Mouse (Mus musculus): ENCODE measurements around the gene Nadsyn1. TPM values are rescaled to one million over a fixed set of nuclear protein-coding genes. Genes with fewer than 3 reads are reported as not detected.

Nadsyn1 gene
- 0.77 TPM in 1 of 2 replicates, not detected in the other for total RNA-seq (2015; ENCODE audit: low replicate concordance)
- total RNA-seq (2017; ENCODE audit: low replicate concordance), result 0.98 and 1.3 TPM in 2 replicates

GRCm38 (mm10) chr7:143822375-143823265, at the start of gene Nadsyn1, which contains the start of gene Dhcr7:
TSS of gene Nadsyn1 (minus strand) at chr7:143822849.
TSS of gene Dhcr7 (plus strand) at chr7:143823145.
- ATAC-seq (replicated peaks; ENCODE audit: low FRiP score, poor library complexity, severe bottlenecking), result peak; percentile 96

GRCm38 (mm10) chr7:143868874-143869273, 46.2 kb upstream of the Nadsyn1 start:
- ATAC-seq (replicated peaks; ENCODE audit: low FRiP score, poor library complexity, severe bottlenecking), result no peak

DNA sequence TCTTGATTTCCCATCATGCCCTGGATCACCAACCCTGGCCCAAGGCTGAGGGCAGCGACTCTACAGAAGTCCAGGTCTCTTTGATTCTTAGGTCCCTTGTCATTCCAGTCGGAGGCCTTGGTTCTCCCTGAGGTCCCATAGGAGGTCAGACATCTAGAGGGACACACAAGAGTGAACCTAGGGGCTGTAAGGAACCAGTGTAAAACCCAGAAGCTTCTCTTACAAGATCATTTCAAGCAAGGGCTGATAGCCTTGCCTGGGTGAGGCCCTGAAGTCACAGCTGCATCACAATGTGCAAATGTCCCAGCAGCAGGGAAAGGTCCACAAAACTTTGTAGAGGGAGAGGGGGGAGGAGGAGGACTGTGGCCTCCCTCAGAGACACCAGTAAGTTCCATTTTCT, 43.9 kb upstream of the Nadsyn1 start, which contains the start of gene Gm498:
Gene Gm498 (plus strand): TSS at position 301 of the 400 bp plus-strand sequence.
- no peak for ATAC-seq (replicated peaks; ENCODE audit: low FRiP score, poor library complexity, severe bottlenecking)

DNA sequence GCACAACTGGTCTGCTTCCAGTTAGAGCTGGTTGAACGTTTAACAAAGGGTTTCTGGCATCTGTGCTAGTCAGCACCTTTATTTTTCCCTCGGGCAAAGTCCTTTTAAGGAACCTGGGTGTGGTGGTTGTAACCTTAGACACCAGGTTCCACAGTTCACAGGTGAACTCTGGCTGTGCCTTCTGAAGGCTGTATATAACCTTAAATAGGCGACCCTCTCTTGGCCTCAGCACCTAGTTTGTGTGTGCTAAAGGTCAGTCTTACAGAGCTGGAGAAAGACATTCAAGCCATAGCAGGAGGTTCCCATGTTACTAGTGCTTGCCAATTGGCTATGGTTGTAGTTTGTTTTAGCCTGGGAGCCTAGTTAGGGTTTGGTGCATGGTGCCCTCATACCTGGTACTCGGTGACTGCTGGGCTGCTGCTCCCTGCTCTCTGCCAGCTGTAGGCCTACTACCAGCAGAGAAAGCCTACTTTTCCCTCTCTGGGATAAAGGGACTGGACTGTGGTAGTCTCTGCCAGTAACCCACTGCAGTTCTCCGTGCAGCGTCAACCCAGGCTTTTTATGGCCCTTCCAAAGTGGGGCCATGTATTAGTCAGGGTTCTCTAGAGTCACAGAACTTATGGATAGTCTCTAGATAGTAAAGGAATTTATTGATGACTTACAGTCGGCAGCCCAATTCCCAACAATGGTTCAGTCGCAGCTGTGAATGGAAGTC, 26.3 kb upstream of the Nadsyn1 start:
- no peak for ATAC-seq (replicated peaks; ENCODE audit: low FRiP score, poor library complexity, severe bottlenecking)

DNA sequence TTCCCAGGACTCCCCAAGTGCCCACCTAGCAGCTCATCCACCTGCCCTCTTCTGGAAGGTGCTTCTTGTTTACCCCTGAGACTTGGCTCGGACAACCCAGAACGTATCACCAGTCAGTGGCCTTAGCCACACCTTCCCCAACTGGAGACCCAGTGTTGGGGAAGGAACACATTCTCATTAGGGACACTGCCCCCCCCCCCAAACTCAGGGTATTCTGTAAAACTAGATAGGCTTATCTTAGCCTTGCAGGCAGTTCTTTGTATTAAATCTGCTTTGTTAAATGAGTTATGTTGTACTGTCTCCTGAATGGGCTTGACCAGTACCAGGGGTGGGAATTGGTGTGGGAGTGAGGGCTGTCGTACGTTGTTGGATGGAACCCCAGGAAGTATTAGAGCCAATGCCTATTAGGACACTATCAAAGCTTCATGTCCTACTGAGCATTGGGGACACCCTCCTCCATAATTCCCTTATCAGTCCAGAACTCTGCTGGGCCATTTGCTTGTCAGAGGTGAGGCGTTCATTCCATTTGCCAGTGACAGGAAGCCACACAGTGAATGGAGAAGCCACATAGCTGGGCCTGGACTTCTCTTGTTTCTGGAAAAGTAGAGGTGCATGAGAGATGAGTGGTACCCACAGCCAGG, 25.6 kb upstream of the Nadsyn1 start:
- no peak for ATAC-seq (replicated peaks; ENCODE audit: low FRiP score, poor library complexity, severe bottlenecking)

DNA sequence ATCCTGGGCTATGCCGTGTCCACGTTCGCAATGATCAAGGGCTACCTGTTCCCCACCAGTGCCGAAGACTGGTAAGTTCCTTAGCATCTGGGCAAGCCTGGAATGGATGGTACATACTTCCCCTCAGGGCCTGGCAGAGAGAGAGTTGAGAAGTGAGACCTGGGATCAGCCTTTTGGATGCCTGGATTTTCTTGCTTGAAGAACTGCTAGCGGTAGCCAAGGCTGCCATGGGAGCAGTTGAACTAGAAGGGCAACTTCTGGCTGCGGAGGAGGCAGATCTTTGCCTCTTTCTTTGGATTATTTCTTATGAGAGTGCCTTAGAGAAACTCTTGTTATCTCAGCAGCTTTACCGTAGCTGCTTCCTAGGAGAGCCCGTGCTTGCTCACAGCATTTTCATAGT, 18.7 kb upstream of the Nadsyn1 start:
- no peak for ATAC-seq (replicated peaks; ENCODE audit: low FRiP score, poor library complexity, severe bottlenecking)

DNA sequence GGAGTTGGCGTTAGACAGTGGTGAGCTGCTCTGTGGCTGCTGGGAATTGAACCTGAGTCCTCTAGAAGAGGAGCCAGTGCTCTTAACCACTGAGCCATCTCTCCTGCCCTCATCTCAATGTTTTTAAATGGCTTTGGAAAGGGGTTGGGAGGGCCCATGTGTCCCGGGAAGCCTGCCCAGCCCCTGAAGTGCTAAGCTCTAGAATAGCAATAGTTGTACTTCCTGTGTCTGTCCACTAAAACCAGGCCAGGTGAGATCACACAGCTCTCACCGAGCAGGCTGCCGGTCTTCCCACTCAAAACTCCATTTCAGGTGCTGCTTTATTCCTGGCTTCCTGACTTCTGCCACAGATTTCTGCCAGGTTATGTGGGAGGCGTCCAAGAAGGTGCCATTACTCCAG, 17.5 kb upstream of the Nadsyn1 start:
- no peak for ATAC-seq (replicated peaks; ENCODE audit: low FRiP score, poor library complexity, severe bottlenecking)

DNA sequence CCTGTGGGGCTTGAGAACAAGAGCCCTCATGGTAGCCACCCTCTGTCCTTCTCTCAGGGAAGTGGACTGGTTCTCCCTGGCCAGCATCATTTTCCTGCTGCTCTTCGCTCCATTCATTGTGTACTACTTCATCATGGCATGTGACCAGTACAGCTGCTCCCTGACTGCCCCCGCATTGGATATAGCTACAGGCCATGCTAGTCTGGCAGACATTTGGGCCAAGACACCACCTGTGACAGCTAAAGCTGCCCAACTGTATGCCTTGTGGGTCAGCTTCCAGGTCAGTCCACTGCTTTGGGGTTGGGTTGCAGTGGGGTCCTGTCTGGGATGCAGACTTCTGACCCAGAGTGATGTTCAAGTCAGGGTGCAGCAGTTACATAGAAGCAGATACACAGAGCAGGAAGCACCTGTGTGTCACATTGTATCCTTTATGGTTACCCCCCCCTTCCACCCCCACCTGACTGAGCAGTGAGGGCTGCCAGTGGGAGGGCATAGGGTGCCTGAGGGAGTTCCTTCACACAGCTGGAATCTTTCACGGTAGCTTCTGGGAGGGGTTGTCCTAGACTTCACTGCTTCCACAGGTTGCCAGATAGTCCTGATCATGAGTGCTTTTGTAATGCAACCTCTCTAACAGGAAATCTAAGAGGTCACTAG, 15.2 kb upstream of the Nadsyn1 start:
- 0 out of 2 replicates have a peak, but pooled peaks have one; percentile 17 for ATAC-seq (replicated peaks; ENCODE audit: low FRiP score, poor library complexity, severe bottlenecking)

DNA sequence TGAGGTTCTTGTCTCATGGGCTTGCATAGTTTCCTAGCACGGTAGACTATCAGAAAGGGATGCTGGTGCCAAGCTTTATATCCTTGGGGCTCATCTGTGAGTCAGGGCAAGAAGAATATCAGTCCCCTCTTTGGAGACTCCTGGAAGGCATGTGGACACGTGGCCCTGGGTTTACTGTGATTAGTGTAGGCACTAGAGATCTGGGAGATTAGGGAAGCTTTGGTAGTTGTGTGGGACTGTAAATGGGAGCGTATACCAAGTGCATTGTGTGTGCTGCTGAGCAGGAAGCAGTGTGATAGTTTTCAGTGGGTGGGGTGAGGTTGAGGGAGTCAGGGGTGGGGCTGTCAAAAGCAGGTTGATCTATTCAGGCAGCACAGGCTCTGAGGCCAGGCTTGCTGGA, 12.3 kb upstream of the Nadsyn1 start:
- no peak for ATAC-seq (replicated peaks; ENCODE audit: low FRiP score, poor library complexity, severe bottlenecking)

DNA sequence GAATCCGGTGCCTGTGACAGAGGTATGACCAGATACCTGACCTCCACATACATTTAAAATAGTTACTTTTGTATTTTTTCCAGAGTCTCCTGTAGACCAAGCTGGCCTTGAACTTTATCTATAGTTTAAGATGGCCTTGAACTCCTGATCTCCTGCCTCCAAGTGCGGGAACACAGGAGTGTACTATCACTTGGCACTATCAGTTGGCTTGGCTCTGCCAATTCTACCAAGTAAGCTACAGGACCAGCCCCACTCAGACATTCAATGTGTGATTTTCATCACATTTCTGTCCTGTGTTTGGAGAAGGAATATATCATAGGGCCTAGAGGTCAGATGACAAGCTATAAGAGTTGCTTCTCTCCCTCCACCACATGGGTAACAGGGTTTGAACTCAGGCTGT, 11.7 kb upstream of the Nadsyn1 start:
- no peak for ATAC-seq (replicated peaks; ENCODE audit: low FRiP score, poor library complexity, severe bottlenecking)

- no peak for ATAC-seq (replicated peaks; ENCODE audit: low FRiP score, poor library complexity, severe bottlenecking)
These were observed 11.0 kb upstream of the Nadsyn1 start for GRCm38 (mm10) chr7:143833581-143834190.

DNA sequence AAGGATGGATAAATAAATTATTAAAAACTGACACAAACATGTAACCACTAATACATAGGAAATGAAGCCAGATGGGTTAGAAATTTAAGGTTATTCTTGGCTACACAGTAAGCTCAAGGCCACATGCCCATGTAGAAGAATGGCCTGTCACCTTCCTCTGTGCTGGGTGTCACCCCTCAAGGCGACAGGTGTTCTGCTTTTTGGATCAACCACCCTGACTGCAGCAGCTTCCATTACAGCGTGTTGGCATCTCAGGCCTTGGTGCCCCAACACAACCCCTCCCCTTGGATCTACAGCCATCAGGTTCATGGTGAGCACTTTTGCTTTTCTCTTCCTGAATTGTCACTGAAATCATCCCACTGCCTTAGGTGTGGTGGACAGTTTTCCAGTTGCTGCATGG, 10.0 kb upstream of the Nadsyn1 start:
- no peak for ATAC-seq (replicated peaks; ENCODE audit: low FRiP score, poor library complexity, severe bottlenecking)

DNA sequence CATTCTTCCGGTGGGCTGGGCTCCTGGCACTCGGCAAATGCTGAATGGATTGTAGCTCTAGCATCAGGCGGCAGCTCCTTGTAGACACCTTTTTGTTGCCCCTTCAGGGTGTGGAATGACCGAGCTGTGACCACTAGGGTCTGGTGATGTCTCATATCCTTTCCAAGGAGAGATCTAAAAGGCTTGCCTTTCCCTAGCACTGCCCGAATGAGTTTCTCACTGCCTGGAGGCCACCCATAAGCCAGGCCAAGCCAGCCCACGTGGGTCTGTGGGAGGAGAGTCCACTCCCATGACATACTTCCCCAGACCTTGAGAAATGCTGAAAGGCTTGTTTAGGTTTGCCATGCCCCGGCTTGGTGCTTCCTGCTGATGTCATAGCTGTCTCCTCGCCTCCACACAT, 9.5 kb upstream of the Nadsyn1 start:
- no peak for ATAC-seq (replicated peaks; ENCODE audit: low FRiP score, poor library complexity, severe bottlenecking)

DNA sequence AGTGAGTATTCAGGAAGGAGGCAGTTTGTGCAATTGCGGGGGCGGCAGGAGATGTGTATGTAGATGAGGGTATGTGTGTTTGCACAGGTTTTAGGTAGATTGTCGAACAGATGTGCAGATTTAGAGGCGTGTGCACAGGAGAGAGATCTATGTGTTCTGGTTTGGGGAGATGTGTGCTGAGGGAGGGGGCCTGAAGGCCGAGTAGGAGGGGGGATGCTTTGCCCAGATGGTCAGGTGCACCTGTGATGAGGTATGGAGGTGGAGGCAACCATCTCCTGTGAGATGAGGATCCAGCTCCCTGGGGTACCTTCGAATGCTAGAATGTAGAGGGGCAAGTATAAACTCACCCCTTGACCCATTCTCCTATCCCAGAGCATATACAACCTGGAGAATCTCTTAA, 7.8 kb upstream of the Nadsyn1 start:
- ATAC-seq (replicated peaks; ENCODE audit: low FRiP score, poor library complexity, severe bottlenecking), result peak; percentile 30

- ATAC-seq (replicated peaks; ENCODE audit: low FRiP score, poor library complexity, severe bottlenecking), result peak; percentile 97
These were observed 7.1 kb upstream of the Nadsyn1 start for GRCm38 (mm10) chr7:143829504-143830331.

- ATAC-seq (replicated peaks; ENCODE audit: low FRiP score, poor library complexity, severe bottlenecking), result no peak
These were observed 4.3 kb upstream of the Nadsyn1 start for GRCm38 (mm10) chr7:143826985-143827384.

GRCm38 (mm10) chr7:143823266-143823605, 587 bp upstream of the Nadsyn1 start:
- ATAC-seq (replicated peaks; ENCODE audit: low FRiP score, poor library complexity, severe bottlenecking), result no peak

DNA sequence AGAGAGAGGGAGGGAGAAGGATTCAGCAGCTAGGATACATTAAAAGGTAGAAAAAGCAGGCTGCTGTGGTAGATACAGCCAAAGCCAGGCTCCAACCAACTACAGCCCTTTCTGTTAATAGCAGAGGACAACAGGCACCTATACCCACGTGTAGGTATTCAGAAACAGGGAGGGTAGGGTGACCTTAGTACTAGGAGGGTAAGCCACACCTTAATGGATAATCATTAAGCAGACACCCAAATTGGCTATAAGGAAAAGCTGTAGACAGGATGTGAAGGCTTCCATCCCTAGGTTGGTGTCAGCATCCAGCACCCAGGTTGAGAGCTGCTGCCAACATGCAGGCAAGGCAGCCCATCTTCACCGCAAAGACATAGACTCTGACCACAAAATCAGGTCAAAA, 1.4 kb downstream of the Nadsyn1 start:
- ATAC-seq (replicated peaks; ENCODE audit: low FRiP score, poor library complexity, severe bottlenecking), result no peak

- no peak for ATAC-seq (replicated peaks; ENCODE audit: low FRiP score, poor library complexity, severe bottlenecking)
These were observed 3.4 kb downstream of the Nadsyn1 start for GRCm38 (mm10) chr7:143819201-143819600.
